Mouse (Mus musculus) urinary bladder, postnatal 25 days (tissue): ENCODE results near the gene Acta2.
A peak's percentile ranks its signal among the peaks of the same experiment; 100 is the strongest.
"Not testable (repeated sequence)": the region's sequence is repeated elsewhere in the genome, so short reads cannot be mapped to it uniquely, and the experiment has no call there.

Experiments used
- DNase-seq: peaks from one replicate; pipeline ENCODE4 v3.0.0; 2022; ENCODE audit warnings: low spot score

Gene Acta2

DNA sequence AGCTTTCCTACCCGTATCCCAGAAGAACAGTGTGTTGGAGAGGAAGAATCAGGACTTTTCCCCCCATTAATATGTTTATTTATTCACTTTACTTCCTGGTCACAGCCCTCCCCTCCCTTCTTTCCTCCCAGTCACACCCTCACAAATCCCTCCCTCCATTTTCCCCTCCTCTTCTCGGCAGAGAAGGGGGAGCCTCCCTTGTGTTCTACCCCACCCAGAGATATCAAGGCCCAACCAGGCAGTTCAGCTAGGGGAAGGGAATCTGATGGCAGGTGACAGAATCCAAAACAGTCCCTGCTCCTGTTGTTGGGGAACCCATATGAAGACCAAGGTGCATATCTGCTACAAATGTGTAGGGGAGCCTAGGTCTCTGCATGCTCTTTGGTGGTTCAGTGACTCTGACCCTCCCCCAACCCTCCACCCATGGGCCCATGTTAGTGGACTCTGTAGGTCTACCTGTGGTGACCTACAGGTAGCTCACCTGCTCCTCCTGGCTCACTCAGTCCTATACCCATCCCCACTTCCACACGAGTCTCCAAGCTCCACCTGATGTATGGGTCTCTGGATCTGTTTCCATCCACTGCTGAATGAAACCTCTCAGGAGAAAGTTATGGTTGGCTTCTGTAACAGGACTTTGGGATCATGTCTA is 34.5 kb downstream of the Acta2 start:
- no peak for DNase-seq

DNA sequence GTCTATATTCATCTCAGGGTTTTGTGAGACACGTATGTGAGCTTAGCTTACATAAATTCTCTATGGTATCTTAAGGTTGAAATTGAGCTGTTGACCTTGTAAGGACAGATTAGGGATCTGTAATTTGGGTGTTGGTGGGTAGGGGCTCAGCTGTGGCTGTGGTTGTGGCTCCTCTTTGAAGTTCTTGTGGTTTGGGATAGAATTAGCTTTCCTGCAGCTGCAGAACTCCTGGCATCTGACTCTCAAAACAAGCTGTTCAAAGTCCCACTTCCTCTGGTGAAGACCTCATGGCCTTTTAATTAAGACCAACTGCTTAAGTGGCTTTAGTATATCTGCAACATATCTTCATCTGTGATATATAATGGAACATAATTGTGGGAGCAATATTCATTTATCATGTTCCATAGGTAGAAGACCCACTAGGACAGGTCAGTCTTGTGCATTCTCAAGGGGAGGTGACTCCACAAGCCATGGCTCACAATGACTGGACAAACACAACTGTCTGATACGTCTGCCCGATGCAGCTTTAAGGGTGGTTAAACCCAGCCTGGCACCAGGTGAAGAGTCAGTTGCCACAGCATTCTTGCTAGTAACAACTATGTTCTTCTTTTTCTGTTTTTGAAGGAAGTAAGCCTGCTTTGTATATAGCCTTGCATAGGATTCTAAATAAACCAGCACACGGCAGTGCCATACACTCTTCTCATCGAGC is 36.0 kb downstream of the Acta2 start:
- DNase-seq = no peak

DNA sequence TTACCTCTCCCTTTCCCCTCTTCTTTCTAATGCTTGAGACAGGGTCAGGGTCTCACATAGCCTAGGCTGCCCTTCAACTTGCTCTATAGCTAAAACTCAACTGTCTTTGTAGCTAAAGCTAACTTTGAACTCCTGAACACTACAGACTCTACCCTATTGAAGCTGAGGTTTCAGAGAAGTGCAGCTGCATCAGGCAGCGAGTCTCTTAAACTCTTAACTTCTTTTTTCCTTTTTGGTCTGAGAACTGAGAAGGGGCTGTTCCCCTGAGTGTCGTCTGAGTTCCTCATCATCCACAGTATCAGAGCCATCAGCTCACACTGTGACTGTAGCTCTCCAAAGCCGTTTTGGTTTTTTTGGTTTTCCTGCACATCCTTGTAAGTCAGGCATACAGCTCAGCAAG is 37.6 kb downstream of the Acta2 start:
- no peak for DNase-seq

- DNase-seq = no peak
Measured at GRCm38 (mm10) chr19:34216956-34217355, 38.4 kb downstream of the Acta2 start.

DNA sequence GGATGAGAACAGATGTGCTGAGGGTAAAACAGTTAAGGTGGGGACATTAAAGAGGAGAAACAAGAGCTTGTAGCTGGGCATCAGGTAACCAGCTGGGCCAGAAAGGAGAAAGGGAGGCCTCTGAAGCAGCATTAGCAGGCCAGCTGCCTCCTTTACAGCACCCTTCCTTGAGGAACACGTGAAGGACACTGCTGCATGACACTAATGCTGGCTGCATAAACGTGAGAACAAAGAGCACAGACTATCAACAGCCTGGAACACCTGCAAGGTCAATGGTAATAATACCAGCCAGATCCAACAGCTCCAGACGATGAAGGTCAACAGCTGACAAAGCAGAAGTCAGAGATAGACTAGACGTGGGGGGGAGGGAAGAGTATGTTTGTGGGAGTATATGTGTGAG is 41.3 kb downstream of the Acta2 start:
- DNase-seq = no peak

DNA sequence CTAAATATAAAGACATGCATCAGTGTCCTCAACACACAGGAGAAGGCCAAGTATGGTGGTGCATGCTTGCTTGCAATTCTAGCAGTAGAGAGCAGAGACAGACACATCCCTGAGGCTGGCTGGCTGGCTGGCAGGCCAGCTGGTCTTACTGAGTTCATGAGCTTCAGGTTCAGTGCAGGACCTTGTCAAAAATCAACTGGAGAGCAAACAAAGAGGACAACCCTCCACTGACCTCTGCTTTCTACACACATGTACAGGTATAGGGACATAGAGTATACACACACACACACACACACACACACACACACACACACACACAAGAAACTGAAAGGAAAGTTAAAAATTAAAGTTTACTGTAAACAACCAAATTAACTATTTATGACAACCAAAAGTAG is 42.1 kb downstream of the Acta2 start:
- no peak for DNase-seq

DNA sequence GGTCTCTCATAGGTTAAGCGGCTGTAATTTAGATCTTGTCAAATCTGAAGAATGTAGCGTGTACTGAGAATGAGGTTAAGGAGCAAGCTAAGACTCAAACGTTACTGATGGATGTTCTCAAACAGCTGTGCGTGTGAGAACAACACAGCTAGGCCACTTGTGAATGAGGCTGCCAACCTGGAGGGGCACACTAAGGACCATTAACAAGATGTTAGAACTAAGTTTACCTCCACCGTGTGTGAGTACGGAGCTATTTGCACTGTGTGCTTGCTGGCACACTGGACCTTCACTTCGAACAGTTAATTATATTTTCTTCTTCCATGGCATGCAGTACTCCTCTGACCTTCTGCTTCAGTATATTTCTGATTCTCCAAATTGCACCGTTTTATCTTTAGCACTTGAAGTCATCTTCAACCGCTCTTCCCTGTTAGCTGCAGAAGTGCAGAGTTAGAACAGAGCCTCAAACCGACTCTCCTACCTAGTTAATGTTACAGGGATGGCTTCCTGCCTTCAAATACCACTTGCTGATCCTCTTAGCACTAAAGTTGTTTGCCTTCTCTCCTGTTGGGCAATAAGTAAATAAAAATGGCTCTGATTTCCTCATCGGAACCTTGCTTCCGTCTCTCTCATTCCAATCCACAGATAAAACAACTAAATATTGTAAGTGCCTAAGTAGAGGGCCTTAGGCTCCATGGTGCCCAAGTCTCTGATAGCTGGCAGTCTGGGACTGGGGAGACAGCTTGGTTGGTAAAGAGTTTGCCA is 42.7 kb downstream of the Acta2 start:
- no peak for DNase-seq

GRCm38 (mm10) chr19:34210841-34211240 is 44.5 kb downstream of the Acta2 start:
- DNase-seq = no peak

DNA sequence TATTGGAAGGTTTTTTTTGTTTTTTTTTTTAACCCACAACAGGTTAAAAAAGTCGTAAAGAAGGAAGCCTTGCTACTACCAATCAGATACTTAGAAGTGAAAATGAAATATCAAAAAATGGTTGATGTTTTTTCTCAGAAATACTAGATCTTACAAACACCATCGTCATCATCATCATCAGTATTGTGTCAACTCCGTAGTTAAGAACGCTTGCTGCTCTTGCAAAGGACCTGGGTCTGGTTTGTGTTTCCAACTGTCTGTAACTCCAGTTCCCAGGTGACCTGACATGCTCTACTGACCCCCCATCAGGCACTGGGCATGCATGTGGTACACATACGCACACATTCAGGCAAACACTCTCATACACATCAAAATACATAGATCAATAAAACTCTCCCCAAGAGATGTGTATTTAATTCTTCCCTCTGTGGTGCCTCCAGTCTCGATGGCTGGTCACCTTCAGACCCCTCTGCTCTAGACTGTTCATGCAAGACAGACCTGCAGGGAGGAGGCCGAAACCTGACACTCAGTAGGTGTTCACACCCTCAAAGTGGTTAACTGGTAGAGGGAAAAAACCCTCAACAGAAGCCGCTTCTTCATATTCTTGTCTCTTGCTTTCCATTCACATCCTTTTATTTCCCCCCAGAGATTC is 45.3 kb downstream of the Acta2 start:
- no peak for DNase-seq

DNA sequence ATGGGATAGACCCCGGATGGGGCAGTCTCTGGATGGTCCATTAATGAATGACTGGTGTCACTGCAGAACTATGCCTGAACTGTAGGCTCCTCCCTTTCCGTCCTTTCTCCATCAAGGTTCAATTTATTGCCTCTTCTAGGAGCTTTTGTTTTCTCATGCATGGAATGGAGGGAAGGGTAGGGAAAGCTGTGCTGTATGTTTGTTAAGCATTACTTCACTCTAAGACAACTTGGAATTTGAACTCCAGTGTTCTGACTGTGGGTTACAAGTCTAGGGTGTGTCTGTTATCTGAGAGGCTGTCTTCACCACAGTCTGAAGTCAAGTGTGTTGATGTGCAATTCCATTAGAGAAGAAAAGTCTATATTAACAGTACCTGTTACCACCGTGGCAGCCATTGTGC is 46.4 kb downstream of the Acta2 start:
- no peak for DNase-seq

DNA sequence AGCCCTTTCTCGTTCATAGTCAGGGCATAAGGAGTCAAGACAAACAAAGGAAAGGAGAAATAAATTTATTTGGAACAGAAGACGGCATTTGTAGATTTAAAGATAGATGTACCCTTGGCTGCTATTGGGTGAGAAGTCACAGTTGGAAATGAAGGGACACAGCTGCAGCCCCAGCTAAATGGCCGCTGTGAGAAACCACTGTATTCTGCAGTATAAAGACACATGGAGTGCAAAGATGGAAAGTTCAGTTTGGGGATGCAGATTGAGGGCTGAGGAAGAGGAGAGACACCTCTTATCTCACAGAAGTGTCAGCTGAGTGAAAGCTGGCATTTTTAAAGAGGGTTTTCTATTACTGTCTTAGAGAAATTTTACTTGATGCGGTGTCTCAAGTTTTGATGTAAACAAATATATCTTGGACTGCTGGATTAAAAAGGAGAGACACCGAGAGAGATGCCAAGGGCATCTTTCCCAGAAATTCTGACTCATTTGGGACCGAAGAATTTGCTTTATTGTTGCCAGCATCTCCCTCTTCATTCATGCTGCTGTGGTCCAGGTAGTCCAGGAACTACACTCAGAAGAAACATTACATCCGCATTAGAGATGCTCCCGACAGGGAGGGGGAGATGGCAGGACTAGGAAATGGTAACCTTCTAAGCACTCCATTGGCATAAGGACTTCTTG is 48.5 kb downstream of the Acta2 start:
- DNase-seq = peak; percentile 23

DNA sequence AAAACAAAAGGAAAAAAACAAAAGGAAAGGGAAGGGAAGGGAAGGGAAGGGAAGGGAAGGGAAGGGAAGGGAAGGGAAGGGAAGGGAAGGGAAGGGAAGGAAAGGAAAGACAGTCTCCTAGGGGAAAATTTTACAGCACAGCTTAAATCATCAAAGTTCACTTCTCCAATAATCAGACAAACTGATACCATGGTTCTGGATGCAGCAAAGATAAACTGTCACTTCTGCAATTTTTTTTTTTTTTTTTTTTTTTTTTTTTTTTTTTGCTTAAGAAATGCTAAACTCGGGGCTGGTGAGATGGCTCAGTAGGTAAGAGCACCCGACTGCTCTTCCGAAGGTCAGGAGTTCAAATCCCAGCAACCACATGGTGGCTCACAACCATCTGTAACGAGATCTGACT is 49.3 kb downstream of the Acta2 start:
- not testable (repeated sequence) for DNase-seq

DNA sequence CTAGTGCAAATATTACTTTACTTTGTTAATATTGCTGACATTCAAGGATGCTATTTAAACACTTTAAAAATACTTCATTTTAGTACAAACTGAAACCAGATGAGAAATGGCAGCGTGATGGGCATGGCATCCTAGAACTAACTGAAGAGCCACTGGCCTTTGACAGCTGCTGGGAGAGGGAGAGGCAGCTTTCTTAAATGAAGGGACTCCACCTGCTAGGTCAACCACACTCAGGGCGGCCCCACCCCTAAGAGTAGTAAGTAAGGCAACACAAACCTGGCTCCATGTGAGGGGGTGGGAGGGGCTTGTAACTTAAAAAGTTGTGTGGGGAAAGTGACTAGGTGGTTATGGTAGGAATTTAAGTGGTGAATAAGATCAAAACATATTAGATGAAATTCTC is 52.7 kb downstream of the Acta2 start:
- no peak for DNase-seq

- DNase-seq = no peak
Measured at GRCm38 (mm10) chr19:34199488-34199887, 55.9 kb downstream of the Acta2 start.

- no peak for DNase-seq
Measured at GRCm38 (mm10) chr19:34198901-34199300, 56.5 kb downstream of the Acta2 start.

DNA sequence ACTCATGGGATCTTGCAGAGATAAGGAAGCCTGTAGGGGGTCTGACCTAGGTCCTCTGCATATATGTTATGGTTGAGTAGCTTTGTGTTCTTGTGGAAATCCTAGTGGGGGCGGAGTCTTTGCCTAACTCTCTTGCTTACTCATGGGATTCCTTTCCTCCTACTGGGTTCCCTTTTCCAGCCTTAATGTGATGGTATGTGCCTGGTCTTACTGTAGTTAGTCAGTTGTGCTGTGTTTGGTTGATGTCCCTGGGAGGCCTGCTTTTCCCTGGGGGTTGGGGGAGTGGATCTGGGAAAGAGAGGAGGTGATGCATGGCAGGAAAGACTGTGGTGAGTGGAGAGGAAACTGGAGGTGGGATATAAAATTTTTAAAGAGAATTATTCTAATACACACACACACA is 57.3 kb downstream of the Acta2 start:
- no peak for DNase-seq

- no peak for DNase-seq
Measured at GRCm38 (mm10) chr19:34195031-34195430, 60.4 kb downstream of the Acta2 start.

DNA sequence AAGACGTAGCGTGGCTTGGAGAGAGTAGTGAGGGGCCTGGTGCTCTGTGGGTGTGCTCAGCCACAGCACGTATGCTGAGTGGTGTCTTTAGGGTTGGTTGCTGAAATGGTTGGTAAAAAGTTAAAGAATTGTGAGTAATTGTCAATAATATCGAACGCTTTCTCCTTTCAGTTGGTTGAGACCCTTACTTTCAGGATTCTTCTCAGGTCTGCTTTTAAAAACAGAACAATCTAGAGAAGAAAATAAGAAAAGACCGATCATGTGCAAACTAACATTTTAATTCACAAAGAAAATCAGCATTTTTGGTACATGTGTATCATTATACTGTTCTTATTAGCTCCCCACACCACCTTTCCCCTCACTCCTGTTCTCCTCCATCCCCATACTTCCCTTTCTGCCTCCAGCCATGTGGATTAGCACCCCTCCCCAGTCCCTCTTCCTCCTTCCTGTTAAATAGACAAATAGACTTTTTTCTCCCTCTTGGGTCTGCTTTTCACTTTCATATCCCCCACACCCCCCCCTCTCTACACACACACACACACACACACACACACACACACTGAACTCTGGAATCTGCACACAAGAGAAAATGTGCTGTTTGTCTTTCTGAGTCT is 61.2 kb downstream of the Acta2 start:
- DNase-seq = no peak

GRCm38 (mm10) chr19:34193683-34194082 is 61.7 kb downstream of the Acta2 start:
- no peak for DNase-seq

DNA sequence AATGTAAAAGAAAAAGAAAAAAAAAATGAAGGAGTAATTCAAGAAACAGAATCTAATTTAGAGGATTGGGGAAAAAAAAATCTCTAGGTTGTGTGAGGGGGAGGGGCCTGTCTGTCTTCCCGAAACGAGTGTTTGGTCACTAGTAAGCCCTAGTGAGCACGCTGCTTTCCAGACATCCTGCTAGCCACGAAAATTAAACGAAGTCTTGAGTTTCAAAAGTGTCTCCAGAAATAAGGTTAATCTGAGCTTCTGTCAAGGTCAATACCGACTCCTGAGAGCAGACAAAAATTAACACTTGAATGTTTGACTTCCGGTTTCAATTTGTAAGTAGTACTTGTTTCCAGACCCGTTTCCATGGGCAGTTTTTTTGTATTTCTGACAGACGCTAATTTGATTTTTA is 62.2 kb downstream of the Acta2 start:
- DNase-seq = peak; percentile 21
